Mouse (Mus musculus) limb, embryonic 14.5 days (tissue): ENCODE data around the gene Tmem252. TPM values are rescaled to one million over a fixed set of nuclear protein-coding genes. Genes with fewer than 3 reads are reported as not detected.

Source experiments
- ATAC-seq: fragments of 200-750 bp; cut with Nextera tagmentation; 2 replicates; pipeline ENCODE4 v1.8.0; 2017; ENCODE audit warnings: low read depth, moderate number of reproducible peaks, moderate TSS enrichment; ENCODE audit not compliant: low FRiP score
- DNase-seq: peaks from one replicate; pipeline ENCODE4 v3.0.0-alpha.2; 2015; ENCODE audit warnings: low spot score
- H3K27ac ChIP-seq: fragments of 300-500 bp; sonication (generic); replicated peaks from 2 replicates; pipeline ENCODE4 v1.5.1; 2014; ENCODE audit warnings: low read depth, mild to moderate bottlenecking, low read length, moderate library complexity, mixed read lengths
- H3K27me3 ChIP-seq: fragments of 300-500 bp; sonication (generic); 2 replicates; pipeline ENCODE4 v1.6.1; 2014; ENCODE audit warnings: low read length, mixed read lengths; ENCODE audit not compliant: control insufficient read depth, insufficient read depth
- H3K36me3 ChIP-seq: fragments of 300-500 bp; sonication (generic); 2 replicates; pipeline ENCODE4 v1.6.1; 2014; ENCODE audit warnings: mild to moderate bottlenecking, low read length, moderate library complexity, mixed read lengths; ENCODE audit not compliant: control insufficient read depth, insufficient read depth
- H3K4me1 ChIP-seq: fragments of 300-500 bp; sonication (generic); 2 replicates; pipeline ENCODE4 v1.6.1; 2014; ENCODE audit warnings: antibody characterized with exemption, low read length, mixed read lengths; ENCODE audit not compliant: control insufficient read depth, insufficient read depth
- H3K4me2 ChIP-seq: fragments of 300-500 bp; sonication (generic); replicated peaks from 2 replicates; pipeline ENCODE4 v1.6.1; 2014; ENCODE audit warnings: low read depth, mild to moderate bottlenecking, low read length, moderate library complexity; ENCODE audit not compliant: severe bottlenecking
- H3K4me3 ChIP-seq: fragments of 300-500 bp; sonication (generic); replicated peaks from 2 replicates; pipeline ENCODE4 v1.5.1; 2014; ENCODE audit warnings: low read length
- H3K9ac ChIP-seq: fragments of 300-500 bp; sonication (generic); 2 replicates; pipeline ENCODE4 v1.6.1; 2014; ENCODE audit warnings: mild to moderate bottlenecking, low read depth, low read length, moderate library complexity; ENCODE audit not compliant: severe bottlenecking
- H3K9me3 ChIP-seq: fragments of 300-500 bp; sonication (generic); 2 replicates; pipeline ENCODE4 v1.6.1; 2016; ENCODE audit warnings: low read length; ENCODE audit not compliant: control insufficient read depth
- POLR2A ChIP-seq: fragments of 200-500 bp; IDR thresholded peaks from 2 replicates; pipeline ENCODE4 v1.8.0; 2012; ENCODE audit warnings: inconsistent platforms, mild to moderate bottlenecking, moderate library complexity, borderline replicate concordance; ENCODE audit not compliant: insufficient read depth, insufficient read length; ENCODE audit errors: extremely low read depth
- WGBS: fragments of 180-500 bp; shearing (Covaris S2); extraction: QIAGEN DNeasy Blood & Tissue Kit; methylation state at CpG from one replicate; pipeline ENCODE4 v1.1.7; 2014; 5-methylcytosine and 5-hydroxymethylcytosine counted together
- polyA plus RNA-seq, 2 experiments: library from polyadenylated mRNA; depleted of rRNA in 1 of 2; stranded (reverse) in 1 of 2; unstranded in 1 of 2; fragments of >200 nt; fragmentation: Nextera tagmentation in 1 of 2; extraction: Ambion mirVana in 1 of 2; gene quantifications; 2 replicates each; pipeline versions ENCODE4 v1.2.1 to v1.2.3; 2012 to 2014

The Tmem252 gene
- polyA plus RNA-seq, 2 experiments: 0.18 to 2.2 TPM

DNA sequence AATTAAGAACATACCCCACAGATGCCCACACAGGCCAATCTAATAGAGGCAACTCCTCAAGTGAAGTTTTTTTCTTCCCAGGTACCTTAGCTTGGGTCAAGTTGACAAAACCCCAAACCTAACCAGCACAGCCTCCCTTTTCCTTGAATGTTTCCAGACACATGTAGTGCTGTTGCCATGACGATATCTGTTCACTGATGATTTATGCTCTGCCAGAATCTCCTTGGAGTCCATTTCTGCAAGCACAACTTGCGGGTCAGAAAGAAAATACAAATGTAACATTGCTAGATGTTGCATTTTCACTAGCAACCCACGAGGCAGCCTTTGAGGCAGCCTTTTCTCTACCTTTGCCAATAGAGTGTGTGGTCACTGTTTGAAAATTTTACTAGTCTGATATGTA is 6.3 kb upstream of the Tmem252 start:
- Histone ChIP-seq H3K36me3 (no peaks in the 10 kb centered on the region), H3K4me2 (no peak overlapping the region), H3K27me3 (no peaks in the 10 kb centered on the region), H3K4me1 (no peaks in the 10 kb centered on the region), H3K4me3 (no peak overlapping the region), H3K9ac (no peak overlapping the region), H3K27ac (no peak overlapping the region), H3K9me3 (no peaks in the 10 kb centered on the region)
- WGBS: 64% methylated on average over 3 of the region's 3 CpGs
- TF ChIP-seq POLR2A: no peak
- no peak for DNase-seq
- no peak for ATAC-seq

- DNase-seq: no peak
These were observed 2.2 kb upstream of the Tmem252 start for GRCm38 (mm10) chr19:24671571-24671970.

GRCm38 (mm10) chr19:24672366-24672960 is 1.3 kb upstream of the Tmem252 start:
- H3K4me3 ChIP-seq: no peak overlapping the region
- no peaks in the 10 kb centered on the region for H3K4me1 ChIP-seq
- H3K27me3 ChIP-seq: no peaks in the 10 kb centered on the region
- H3K9me3 ChIP-seq: no peaks in the 10 kb centered on the region
- no peak for TF ChIP-seq POLR2A
- no peaks in the 10 kb centered on the region for H3K36me3 ChIP-seq
- no peak for ATAC-seq
- H3K4me2 ChIP-seq: no peak overlapping the region
- no peak overlapping the region for H3K27ac ChIP-seq
- DNase-seq: no peak
- no peak overlapping the region for H3K9ac ChIP-seq
- WGBS: 63% methylated on average over 10 of the region's 10 CpGs

More at GRCm38 (mm10) chr19:24671571-24671970, 2.2 kb upstream of the Tmem252 start:
- 30% methylated on average over 3 of the region's 3 CpGs for WGBS
- H3K9ac ChIP-seq: no peak overlapping the region
- H3K36me3 ChIP-seq: no peaks in the 10 kb centered on the region
- no peak overlapping the region for H3K4me2 ChIP-seq
- H3K27me3 ChIP-seq: no peaks in the 10 kb centered on the region
- H3K4me3 ChIP-seq: no peak overlapping the region
- no peak for ATAC-seq
- no peaks in the 10 kb centered on the region for H3K9me3 ChIP-seq
- H3K4me1 ChIP-seq: no peaks in the 10 kb centered on the region
- no peak overlapping the region for H3K27ac ChIP-seq
- no peak for TF ChIP-seq POLR2A

GRCm38 (mm10) chr19:24673331-24673730 is 477 bp upstream of the Tmem252 start:
- no peak for DNase-seq
- H3K4me3 ChIP-seq: no peak overlapping the region
- no peak overlapping the region for H3K9ac ChIP-seq
- H3K4me2 ChIP-seq: no peak overlapping the region
- 81% methylated on average over 10 of the region's 10 CpGs for WGBS
- no peaks in the 10 kb centered on the region for H3K27me3 ChIP-seq
- ATAC-seq: no peak
- H3K36me3 ChIP-seq: no peaks in the 10 kb centered on the region
- no peak overlapping the region for H3K27ac ChIP-seq
- H3K9me3 ChIP-seq: no peaks in the 10 kb centered on the region
- no peak for TF ChIP-seq POLR2A
- H3K4me1 ChIP-seq: no peaks in the 10 kb centered on the region

DNA sequence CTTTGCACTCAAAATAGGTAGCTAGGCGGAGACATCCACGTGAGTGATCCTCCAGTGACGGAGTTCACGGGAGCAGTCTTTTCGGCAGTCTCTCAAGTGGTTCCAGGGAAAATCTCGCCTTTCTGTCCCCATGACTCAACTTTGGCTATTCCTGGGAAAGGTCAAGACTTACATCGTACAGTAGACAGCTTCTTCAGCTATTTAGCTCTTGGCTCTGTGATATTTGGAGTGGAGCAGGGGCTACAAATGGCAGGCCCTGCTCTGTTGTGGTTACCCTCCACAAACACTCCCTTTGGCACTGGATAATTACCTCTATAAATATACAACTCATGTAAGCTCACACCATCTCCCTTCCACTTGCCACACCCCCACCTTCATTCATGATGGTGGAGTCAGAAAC is 2.6 kb downstream of the Tmem252 start:
- H3K9me3 ChIP-seq: no peaks in the 10 kb centered on the region
- no peak overlapping the region for H3K9ac ChIP-seq
- no peak overlapping the region for H3K27ac ChIP-seq
- 89% methylated on average over 7 of the region's 7 CpGs for WGBS
- DNase-seq: no peak
- no peaks in the 10 kb centered on the region for H3K4me1 ChIP-seq
- H3K36me3 ChIP-seq: no peaks in the 10 kb centered on the region
- no peak for ATAC-seq
- H3K4me3 ChIP-seq: no peak overlapping the region
- no peaks in the 10 kb centered on the region for H3K27me3 ChIP-seq
- TF ChIP-seq POLR2A: no peak
- H3K4me2 ChIP-seq: no peak overlapping the region
